Mouse (Mus musculus) lung, postnatal 14 days (tissue): ENCODE measurements around the gene Tmem29.
A peak's percentile ranks its signal among the peaks of the same experiment; 100 is the strongest.
"Not testable (repeated sequence)": the region's sequence is repeated elsewhere in the genome, so short reads cannot be mapped to it uniquely, and the experiment has no call there.

ENCODE experiments used
- DNase-seq: peaks from one replicate; pipeline ENCODE4 v3.0.0; 2021

Tmem29 gene

DNA sequence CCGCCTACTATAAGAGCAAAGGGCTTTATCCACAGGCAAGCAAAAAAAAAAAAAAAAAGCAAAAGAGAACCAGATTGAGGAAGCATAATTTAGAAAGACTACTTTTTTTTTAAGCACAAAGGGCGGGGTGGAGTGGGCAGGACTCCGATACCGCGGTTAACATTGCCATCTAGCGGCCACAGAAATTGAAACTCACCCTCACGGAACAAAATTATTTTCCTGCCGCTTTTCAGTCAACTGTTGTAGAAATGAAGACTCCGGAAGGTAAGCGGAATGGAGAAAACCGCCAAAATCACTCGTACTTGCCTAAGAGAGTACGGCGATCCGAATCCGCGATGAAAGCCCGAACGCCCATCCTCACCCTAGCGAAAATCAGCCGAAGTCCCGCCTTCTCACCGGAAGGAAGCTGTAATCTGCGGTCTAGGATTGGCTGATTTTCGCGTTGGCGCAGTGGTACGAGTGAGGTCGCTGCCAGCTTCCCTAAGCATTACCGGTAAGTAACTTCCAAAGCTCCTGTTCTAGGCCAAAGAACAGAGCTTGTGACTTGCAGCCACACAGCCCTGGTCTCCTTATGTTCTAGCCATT is at the start of gene Tmem29:
Tmem29 (minus strand) TSS at position 389 of the 585 bp plus-strand sequence.
- DNase-seq, result peak; percentile 86

DNA sequence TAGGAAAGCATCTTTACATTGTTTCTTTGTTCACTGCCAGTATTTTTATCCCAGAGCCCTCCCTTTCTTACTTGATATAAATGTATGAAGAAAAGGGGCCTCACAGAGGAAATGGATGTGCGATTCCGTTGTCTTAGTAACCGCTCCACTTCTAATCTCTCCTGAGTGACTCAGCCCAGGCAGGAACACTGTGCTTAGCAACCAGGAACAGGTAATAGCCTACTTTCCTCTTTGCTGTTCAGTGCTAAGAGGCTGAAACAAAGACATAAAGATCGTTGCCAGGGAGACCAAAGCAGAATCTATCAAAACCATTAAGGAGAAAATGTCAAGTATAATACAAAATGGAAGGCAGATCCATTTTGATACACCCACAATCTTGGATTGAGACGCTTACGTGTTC is 49.7 kb upstream of the Tmem29 start:
- DNase-seq, result no peak

DNA sequence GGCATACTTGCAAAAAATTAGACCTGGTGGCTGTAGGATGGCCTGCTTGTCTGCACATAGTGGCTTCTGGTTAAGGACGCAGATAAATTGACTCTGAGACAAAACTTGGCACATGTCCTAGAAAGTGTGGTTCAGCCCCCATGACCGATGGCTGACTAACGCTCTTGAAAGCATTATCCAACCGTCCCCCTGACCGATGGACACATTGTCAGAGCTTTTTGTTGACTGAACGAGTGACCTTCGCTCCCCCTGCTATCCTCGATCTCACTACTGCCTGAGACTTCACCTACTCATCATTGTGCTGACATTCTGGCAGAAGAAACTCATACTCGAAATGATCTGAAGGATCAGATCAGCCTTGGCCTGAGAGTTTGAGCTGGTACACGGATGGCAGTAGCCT is 28.9 kb upstream of the Tmem29 start:
- DNase-seq, result not testable (repeated sequence)

DNA sequence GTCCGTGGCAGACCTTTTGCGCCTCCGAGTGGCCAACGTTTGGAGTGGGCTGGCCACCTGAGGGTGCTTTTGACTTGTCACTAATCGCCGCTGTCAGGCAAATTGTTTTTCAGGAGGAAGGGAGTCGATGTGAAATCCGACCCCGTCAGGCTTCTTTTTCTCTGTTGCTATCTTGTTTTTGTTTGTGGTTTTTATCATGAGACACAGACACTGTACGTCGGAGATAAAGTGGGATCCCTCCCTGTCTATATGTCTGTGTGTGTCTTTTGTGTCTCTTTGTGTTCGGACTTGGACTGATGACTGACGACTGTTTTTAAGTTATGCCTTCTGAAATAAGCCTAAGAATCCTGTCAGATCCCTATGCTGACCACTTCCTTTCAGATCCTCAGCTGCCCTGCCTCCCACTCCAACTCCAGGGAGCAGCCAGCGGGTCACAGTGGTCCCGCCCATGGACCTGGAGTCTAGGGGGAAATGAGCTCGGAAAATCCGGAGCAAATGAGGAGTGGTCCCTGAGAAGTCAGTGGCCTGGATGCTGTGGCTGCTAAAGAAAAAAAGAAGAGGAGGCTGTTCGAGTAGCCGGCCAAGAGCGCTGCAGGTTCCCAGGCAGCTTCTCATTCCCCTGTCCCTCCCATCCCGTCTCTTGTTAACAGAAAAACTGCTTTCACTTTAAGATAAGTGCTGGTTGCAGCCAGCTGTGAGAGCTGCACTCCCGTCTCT is 27.5 kb upstream of the Tmem29 start:
- not testable (repeated sequence) for DNase-seq

DNA sequence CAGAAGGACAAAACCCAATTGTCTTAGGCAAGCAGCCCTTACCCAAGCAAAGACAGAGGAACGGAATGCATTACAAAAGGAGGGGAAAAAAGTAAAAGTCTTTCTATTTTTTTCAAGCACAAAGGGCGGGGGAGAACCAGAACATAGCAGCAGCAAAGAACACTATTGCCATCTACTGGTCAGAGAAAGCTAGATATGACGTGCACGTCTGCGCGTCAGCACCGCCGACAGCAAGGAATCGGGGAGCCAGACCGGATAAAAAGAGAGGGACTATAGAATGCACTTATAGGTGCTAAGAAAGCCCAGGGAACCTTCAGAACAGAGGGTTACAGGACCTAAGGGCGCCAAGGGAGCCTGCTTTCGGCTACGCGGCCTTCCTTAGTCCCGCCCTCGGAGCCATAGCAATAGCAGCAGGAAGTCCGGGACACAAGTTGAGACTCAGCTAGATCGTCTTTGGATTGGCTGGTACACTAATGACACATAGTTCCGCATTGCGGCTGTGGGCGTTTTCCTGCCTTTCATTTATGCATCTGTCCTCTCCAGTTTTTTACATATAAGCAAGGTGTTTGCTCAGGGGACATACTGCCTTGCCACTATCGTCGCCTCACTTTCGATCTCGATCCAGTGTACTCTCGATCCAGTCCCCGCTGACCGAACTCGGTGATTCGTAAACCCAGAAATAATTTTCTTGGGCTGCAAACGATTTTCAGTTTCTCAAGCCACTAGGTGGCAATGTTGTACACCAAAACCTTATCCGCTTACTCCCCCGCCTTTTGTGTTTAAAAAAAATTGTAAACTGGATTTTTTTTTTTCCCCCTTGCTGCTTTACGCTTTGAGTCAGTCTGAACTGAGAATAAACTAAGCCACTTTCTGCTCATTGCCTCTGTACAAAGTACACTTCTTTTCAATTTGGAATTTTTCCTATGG is 19.2 kb upstream of the Tmem29 start:
- DNase-seq, result peak; percentile 74

DNA sequence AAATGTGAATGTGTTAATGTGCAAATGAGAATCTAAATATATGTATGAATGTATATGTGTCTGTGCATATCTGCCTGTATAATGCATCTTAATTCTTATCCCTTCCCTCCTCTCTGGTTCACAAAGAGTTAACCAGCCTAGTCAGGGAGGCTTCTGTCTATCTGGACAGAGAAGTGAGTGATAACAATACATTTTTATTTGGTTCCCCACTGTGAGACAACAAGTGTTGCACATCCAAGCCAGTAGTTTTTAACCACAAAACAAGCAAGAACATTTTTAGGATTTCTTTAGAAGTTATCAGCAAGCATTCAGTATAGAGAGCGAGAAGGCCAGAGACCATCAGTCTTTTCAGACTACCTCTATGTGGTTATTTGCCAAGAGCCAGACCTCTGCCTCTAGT is 12.5 kb upstream of the Tmem29 start:
- no peak for DNase-seq

DNA sequence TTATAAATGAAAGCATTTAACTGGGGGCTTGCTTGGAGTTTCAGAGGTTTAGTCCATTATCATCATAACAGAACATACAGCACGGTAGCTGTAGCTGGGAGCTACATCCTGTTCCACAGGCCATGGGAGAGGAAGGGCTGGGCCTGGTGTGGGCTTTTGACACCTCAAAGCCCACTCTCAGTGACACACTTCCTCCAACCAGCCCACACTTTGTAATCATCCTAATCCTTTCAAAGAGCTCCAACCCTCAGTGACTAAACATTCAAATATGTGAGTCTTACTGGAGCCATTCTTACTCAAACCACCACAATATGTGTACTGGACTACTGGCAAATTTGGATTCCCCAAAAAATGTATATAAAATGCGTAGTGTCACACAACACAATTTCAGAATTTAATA is 9.3 kb upstream of the Tmem29 start:
- DNase-seq, result no peak

DNA sequence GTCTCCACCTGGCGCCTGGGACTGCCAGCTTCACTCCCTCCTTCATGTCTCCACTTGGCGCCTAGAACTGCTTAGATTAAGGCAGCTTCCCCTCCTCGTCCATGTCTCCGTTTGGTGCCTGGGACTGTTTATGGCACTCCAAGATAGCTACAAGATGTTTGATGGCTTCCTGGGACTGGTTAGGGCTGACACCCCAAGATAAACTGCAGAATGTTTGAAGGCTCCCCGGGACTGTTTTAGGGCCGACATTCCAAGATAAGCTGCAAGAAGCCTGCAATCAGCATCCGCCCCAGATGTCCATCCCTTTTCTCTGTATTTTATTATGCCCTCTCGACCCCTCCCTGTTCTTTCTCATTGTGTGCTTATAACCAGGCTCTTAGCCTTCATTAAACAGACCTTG is 7.9 kb upstream of the Tmem29 start:
- DNase-seq, result not testable (repeated sequence)

DNA sequence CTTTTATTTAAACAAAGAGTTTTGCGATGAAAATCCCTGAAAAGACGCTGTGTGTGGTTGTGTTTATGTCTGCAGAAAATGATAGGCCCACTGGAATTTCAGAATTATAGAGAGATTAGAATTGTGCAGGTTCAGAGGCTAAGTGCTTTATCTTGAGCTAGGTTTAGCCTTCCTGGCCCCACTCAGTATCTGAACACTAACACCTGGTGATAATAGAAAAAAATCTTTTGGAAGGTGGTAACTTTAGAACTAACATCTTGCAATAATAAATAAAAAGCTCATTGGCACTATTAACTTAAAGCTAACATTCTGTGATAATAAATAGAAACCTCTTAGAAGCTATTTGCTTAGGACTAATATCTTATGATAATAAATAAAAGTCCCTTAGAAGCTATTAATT is 1.2 kb upstream of the Tmem29 start:
- no peak for DNase-seq

DNA sequence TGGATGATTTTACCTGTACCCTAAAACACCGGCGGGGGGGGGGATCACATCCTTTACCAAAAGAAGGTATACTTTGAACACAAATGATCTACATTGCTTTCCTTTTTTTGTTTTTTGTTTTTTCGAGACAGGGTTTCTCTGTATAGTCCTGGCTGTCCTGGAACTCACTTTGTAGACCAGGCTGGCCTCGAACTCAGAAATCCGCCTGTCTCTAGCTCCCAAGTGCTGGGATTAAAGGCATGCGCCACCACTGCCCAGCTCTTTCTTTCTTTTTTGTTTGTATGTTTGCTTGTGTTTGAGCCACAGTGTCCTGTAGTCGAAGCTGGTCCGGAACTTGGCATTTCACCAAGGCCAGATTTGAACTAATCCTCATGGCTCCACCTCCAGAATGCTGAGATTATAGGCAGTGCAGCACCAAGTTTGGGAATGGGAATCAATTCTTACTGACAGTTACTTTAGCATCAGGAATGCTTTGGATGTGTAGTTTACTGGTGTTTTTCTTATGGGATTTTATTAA is 515 bp upstream of the Tmem29 start:
- peak; percentile 22 for DNase-seq

DNA sequence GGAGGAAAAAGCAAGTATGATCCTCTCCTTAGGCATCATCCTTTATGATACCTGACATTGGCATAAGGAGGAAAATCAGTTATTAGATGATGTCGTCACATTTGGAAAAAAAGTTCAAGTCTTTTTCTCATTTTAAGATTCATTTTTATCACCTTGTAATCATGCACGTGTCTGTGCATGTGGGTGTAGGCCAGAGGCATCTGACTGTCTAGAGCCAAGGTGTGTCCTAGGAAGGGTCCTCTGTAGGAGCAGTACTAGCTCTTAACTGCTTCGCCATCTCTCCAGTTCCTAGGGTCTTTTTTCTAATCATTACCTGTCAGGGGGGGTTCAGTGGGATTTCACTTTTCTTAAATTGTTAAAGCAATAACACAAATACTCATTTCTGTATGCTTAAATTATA is 818 bp downstream of the Tmem29 start:
- DNase-seq, result no peak

DNA sequence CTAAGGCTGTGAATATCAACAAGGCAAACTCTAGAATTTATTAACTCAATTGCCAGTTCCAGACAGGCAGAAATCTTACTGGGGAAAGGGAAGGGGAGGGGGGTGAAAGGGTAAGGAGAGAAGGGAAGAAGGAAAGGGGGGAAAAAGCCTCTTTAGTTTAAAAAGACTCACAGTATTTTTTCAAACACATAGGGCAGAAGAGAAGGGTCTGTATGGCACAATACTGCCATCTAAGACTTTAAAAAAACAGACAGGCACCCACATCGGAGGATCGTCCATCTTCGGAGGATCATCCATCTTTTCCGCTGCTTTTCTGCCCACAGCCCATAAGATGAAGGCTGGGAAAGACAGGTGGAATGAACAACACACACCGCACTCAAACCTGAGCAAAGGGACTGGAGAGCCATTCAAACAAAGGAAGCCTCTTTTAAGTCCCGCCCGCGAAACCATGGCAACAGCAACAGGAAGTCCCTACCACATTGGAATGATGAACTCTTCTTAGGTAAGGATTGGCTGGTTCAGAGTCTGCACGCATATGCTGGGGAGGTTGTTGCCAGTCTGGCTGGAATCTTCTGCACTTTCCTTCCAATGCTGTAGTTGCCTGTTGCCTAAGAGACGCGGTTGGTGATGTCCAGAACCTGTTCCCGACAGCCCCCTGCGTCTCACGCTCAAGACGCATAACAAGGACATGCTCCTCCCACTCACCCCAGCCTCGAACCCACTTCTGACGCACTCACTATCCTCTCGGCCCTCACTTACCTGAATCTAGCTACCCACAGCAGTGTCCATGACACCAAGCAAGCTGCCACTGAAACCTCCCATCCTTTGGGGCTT is 18.2 kb downstream of the Tmem29 start:
- peak; percentile 75 for DNase-seq

DNA sequence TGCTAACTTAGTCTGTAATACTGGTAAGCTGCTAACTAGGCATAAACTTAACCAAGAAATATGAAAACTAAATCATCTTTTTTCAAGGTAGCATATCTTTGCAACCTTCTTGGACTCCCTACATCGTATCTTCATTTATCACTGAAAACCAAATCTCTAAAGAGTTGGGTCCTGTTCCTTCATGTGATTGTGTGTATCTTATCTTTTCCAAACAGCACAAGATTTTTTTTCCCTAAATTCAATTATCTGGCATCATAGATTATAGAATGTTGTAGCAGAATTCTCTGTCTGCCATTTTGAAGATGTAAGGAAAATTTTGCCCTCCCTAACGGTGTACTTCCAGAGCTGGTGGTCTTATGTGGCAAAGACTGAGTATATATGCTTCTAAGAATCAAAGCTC is 22.6 kb downstream of the Tmem29 start:
- no peak for DNase-seq

DNA sequence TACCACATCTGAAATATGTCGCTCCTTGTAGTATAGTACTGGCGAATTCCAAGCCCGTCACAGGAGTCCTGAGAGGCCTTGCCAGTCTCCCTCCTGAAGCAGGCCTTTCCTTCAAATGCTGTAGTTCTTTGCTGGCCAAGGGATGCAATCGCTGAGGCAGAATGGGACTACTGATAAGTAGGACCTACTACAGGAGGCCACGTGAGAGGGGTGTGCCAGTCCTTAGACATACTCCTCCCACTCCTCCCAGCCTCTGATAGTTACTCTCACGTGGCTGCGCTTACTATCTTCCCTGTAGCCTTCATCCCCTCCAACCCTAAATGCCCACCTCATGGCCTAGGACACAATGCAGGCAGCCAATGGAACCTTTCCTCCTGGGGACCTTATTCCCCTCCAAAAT is 23.6 kb downstream of the Tmem29 start:
- DNase-seq, result no peak

DNA sequence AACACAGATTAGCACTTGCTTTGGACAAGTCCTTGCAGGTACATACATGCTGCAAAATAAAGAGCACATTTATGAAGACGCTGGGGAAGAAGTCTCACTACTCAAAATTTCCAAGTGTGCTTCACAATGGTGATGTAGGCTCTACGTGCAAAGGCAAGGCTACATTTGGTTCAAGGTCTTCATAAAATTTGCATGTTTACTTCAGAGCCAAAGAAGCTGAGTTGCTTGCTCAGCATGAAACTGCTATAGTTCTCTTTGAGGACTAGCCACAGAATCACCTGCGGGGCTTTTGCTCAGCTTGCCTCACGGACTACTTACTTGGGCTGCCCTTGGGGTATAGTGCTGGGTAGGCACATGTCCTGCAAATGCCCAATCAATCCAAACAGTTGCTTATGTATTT is 45.4 kb downstream of the Tmem29 start:
- DNase-seq, result no peak
